Mouse (Mus musculus) MEL (cell line): Measurements from ENCODE around the gene Ddi2. TPM values are rescaled to one million over a fixed set of nuclear protein-coding genes. Genes with fewer than 3 reads are reported as not detected.

ENCODE experiments used
- DNase-seq: peaks from one replicate; pipeline ENCODE4 v3.0.0; 2011; ENCODE audit warnings: low read depth, low spot score
- H3K27ac ChIP-seq: 2 replicates; pipeline ENCODE4 v1.5.1; 2012; ENCODE audit warnings: low read depth, mild to moderate bottlenecking, control low read depth, low read length, moderate library complexity; ENCODE audit not compliant: control insufficient read depth
- H3K27me3 ChIP-seq, 2 experiments: fragments of 150-350 bp in 1 of 2; sonication (generic) in 1 of 2; 2 replicates each; pipeline ENCODE4 v1.6.1; 2012; ENCODE audit warnings: low read length in 2 of 2, mild to moderate bottlenecking in 2 of 2, improper control_type of control experiment in 1 of 2, moderate library complexity in 1 of 2; ENCODE audit not compliant: insufficient read depth in 2 of 2, control insufficient read depth in 1 of 2
- H3K36me3 ChIP-seq, 2 experiments: 2 replicates each; pipeline ENCODE4 v1.6.1; 2012 to 2014; ENCODE audit warnings: low read length in 2 of 2, improper control_type of control experiment in 1 of 2, inconsistent platforms in 1 of 2, mild to moderate bottlenecking in 1 of 2; ENCODE audit not compliant: insufficient read depth in 2 of 2, control insufficient read depth in 1 of 2
- H3K4me1 ChIP-seq, 2 experiments: fragments of 150-350 bp in 1 of 2; sonication (generic) in 1 of 2; 2 replicates each; pipeline ENCODE4 v1.6.1; 2012; ENCODE audit warnings: low read length in 2 of 2, improper control_type of control experiment in 1 of 2, mild to moderate bottlenecking in 1 of 2; ENCODE audit not compliant: insufficient read depth in 2 of 2, control insufficient read depth in 1 of 2
- H3K4me3 ChIP-seq, 2 experiments: fragments of 150-350 bp in 1 of 2; sonication (generic) in 1 of 2; 2 replicates each; pipeline ENCODE4 v1.5.1; 2012; ENCODE audit warnings: low read depth in 2 of 2, low read length in 2 of 2, mild to moderate bottlenecking in 2 of 2, moderate library complexity in 2 of 2, control low read depth in 1 of 2, improper control_type of control experiment in 1 of 2; ENCODE audit not compliant: control insufficient read depth in 1 of 2, insufficient read depth in 1 of 2
- H3K79me2 ChIP-seq: 2 replicates; pipeline ENCODE4 v1.6.1; 2012; ENCODE audit warnings: mild to moderate bottlenecking, low read length, moderate library complexity; ENCODE audit not compliant: control insufficient read depth, poor library complexity, insufficient read depth
- H3K9ac ChIP-seq: 2 replicates; pipeline ENCODE4 v1.6.1; 2012; ENCODE audit warnings: low read depth, mild to moderate bottlenecking, control low read depth, low read length, moderate library complexity; ENCODE audit not compliant: control insufficient read depth, poor library complexity, severe bottlenecking
- H3K9me3 ChIP-seq: fragments of 150-350 bp; sonication (generic); replicated peaks from 2 replicates; pipeline ENCODE4 v1.6.1; 2012; ENCODE audit warnings: mild to moderate bottlenecking, low read length, improper control_type of control experiment, moderate library complexity; ENCODE audit not compliant: insufficient read depth
- BHLHE40 ChIP-seq: IDR thresholded peaks from 2 replicates; pipeline ENCODE4 v1.6.1; 2012; ENCODE audit warnings: low read depth, mild to moderate bottlenecking, inconsistent platforms, low read length, improper control_type of control experiment, borderline replicate concordance
- CHD1 ChIP-seq: IDR thresholded peaks from 2 replicates; pipeline ENCODE4 v1.6.1; 2012; ENCODE audit warnings: low read depth, mild to moderate bottlenecking, inconsistent platforms, low read length, improper control_type of control experiment
- CTCF ChIP-seq, 3 experiments: IDR thresholded peaks in 2 of 3; conservative IDR thresholded peaks in 1 of 3; 2 replicates each; pipeline ENCODE4 v1.5.1; 2011 to 2012; ENCODE audit warnings: low read length in 3 of 3, low read depth in 2 of 3, mild to moderate bottlenecking in 2 of 3, improper control_type of control experiment in 1 of 3, inconsistent platforms in 1 of 3, mixed read lengths in 1 of 3, moderate library complexity in 1 of 3; ENCODE audit not compliant: control insufficient read depth in 1 of 3, insufficient read depth in 1 of 3, poor library complexity in 1 of 3, severe bottlenecking in 1 of 3
- E2F4 ChIP-seq: IDR thresholded peaks from 2 replicates; pipeline ENCODE4 v1.6.1; 2011; ENCODE audit warnings: low read depth, low read length, improper control_type of control experiment, borderline replicate concordance
- ELF1 ChIP-seq: IDR thresholded peaks from 2 replicates; pipeline ENCODE4 v1.6.1; 2014; ENCODE audit warnings: low read depth, mild to moderate bottlenecking, inconsistent platforms, low read length, improper control_type of control experiment, moderate library complexity
- EP300 ChIP-seq, 2 experiments: IDR thresholded peaks; 2 replicates each; pipeline ENCODE4 v1.6.1; 2011; ENCODE audit warnings: improper control_type of control experiment in 2 of 2, low read length in 2 of 2, low read depth in 1 of 2, mild to moderate bottlenecking in 1 of 2
- ETS1 ChIP-seq: IDR thresholded peaks from 2 replicates; pipeline ENCODE4 v1.6.1; 2012; ENCODE audit warnings: low read depth, mild to moderate bottlenecking, inconsistent platforms, low read length, improper control_type of control experiment, moderate library complexity
- GABPA ChIP-seq: IDR thresholded peaks from 2 replicates; pipeline ENCODE4 v1.6.1; 2012; ENCODE audit warnings: low read depth, mild to moderate bottlenecking, inconsistent platforms, low read length, improper control_type of control experiment, moderate library complexity
- HCFC1 ChIP-seq: IDR thresholded peaks from 2 replicates; pipeline ENCODE4 v1.6.1; 2012; ENCODE audit warnings: low read depth, mild to moderate bottlenecking, inconsistent platforms, low read length, improper control_type of control experiment, moderate library complexity
- JUND ChIP-seq: IDR thresholded peaks from 2 replicates; pipeline ENCODE4 v1.6.1; 2011; ENCODE audit warnings: low read depth, mild to moderate bottlenecking, improper control_type of control experiment, low read length
- KAT2A ChIP-seq: conservative IDR thresholded peaks from 2 replicates; pipeline ENCODE4 v1.6.1; 2012; ENCODE audit warnings: low read depth, low read length, improper control_type of control experiment, inconsistent platforms
- MAX ChIP-seq: IDR thresholded peaks from 2 replicates; pipeline ENCODE4 v1.6.1; 2011; ENCODE audit warnings: low read length, improper control_type of control experiment
- MAZ ChIP-seq: IDR thresholded peaks from 2 replicates; pipeline ENCODE4 v1.6.1; 2012; ENCODE audit warnings: low read depth, mild to moderate bottlenecking, inconsistent platforms, low read length, improper control_type of control experiment
- MXI1 ChIP-seq: IDR thresholded peaks from 2 replicates; pipeline ENCODE4 v1.6.1; 2011; ENCODE audit warnings: mild to moderate bottlenecking, low read depth, low read length, improper control_type of control experiment
- MYB ChIP-seq: IDR thresholded peaks from 2 replicates; pipeline ENCODE4 v1.6.1; 2011; ENCODE audit warnings: mild to moderate bottlenecking, low read depth, low read length, improper control_type of control experiment
- NELFE ChIP-seq: IDR thresholded peaks from 2 replicates; pipeline ENCODE4 v1.6.1; 2011; ENCODE audit warnings: low read depth, low read length, improper control_type of control experiment
- POLR2AphosphoS2 ChIP-seq: IDR thresholded peaks from 2 replicates; pipeline ENCODE4 v1.6.1; 2011; ENCODE audit warnings: low read length, improper control_type of control experiment
- POLR2AphosphoS5 ChIP-seq: IDR thresholded peaks from 2 replicates; pipeline ENCODE4 v1.6.1; 2012; ENCODE audit warnings: low read depth, borderline replicate concordance, mild to moderate bottlenecking, inconsistent platforms, low read length, moderate library complexity, mixed read lengths
- RAD21 ChIP-seq: IDR thresholded peaks from 2 replicates; pipeline ENCODE4 v1.6.1; 2011; ENCODE audit warnings: mild to moderate bottlenecking, low read depth, low read length, improper control_type of control experiment
- SIN3A ChIP-seq: IDR thresholded peaks from 2 replicates; pipeline ENCODE4 v1.6.1; 2012; ENCODE audit warnings: low read length, improper control_type of control experiment, inconsistent platforms
- SMC3 ChIP-seq: IDR thresholded peaks from 2 replicates; pipeline ENCODE4 v1.6.1; 2011; ENCODE audit warnings: low read depth, low read length, improper control_type of control experiment
- TBP ChIP-seq: IDR thresholded peaks from 2 replicates; pipeline ENCODE4 v1.8.0; 2011; ENCODE audit warnings: low read depth, low read length, improper control_type of control experiment
- USF1 ChIP-seq: IDR thresholded peaks from 2 replicates; pipeline ENCODE4 v1.6.1; 2014; ENCODE audit warnings: low read depth, mild to moderate bottlenecking, inconsistent platforms, low read length, improper control_type of control experiment, moderate library complexity
- USF2 ChIP-seq, 2 experiments: IDR thresholded peaks; 2 replicates each; pipeline ENCODE4 v1.6.1; 2011 to 2012; ENCODE audit warnings: improper control_type of control experiment in 2 of 2, low read length in 2 of 2, borderline replicate concordance in 1 of 2, inconsistent platforms in 1 of 2, low read depth in 1 of 2, mild to moderate bottlenecking in 1 of 2; ENCODE audit not compliant: insufficient read depth in 1 of 2
- ZKSCAN1 ChIP-seq: IDR thresholded peaks from 2 replicates; pipeline ENCODE4 v1.6.1; 2012; ENCODE audit warnings: low read depth, mild to moderate bottlenecking, inconsistent platforms, low read length, improper control_type of control experiment, moderate library complexity
- polyA plus RNA-seq, 2 experiments: library from polyadenylated mRNA; stranded (reverse) in 1 of 2; unstranded in 1 of 2; fragments of >175 nt in 1 of 2; fragments of >200 nt in 1 of 2; gene quantifications; 2 replicates each; pipeline versions ENCODE4 v1.2.1 to v1.2.4; 2012; ENCODE audit warnings: low replicate concordance in 2 of 2, low read depth in 1 of 2; ENCODE audit not compliant: insufficient read length in 2 of 2, insufficient read depth in 1 of 2, missing spikeins in 1 of 2
- total RNA-seq: library from RNA; depleted of rRNA; stranded (reverse); fragments of 300-350 nt; gene quantifications from 2 replicates; pipeline ENCODE4 v1.2.3, GENCODE M21; 2012

Gene Ddi2
- total and polyA plus RNA-seq, 3 experiments: 40.7 to 42.8 TPM; not detected in 1

GRCm38 (mm10) chr4:141641353-141641771 is 81.9 kb downstream of the Ddi2 start:
- H3K4me3 ChIP-seq: no peak overlapping the region
- no peak for TF ChIP-seq JUND
- TF ChIP-seq MAX: no peak
- TF ChIP-seq BHLHE40: no peak
- no peak for TF ChIP-seq MYB
- TF ChIP-seq EP300 (IDR thresholded peaks at IDR 0.05; ENCODE audit: low read depth in 1 of 2, low read length in 2 of 2): no peak
- TF ChIP-seq SMC3: no peak
- TF ChIP-seq POLR2AphosphoS2: no peak
- no peak for TF ChIP-seq KAT2A
- TF ChIP-seq ELF1: no peak
- no peak for TF ChIP-seq CHD1
- no peak for TF ChIP-seq USF1
- no peak for TF ChIP-seq MAZ
- no peak for TF ChIP-seq HCFC1
- no peak for TF ChIP-seq SIN3A
- TF ChIP-seq RAD21: no peak

DNA sequence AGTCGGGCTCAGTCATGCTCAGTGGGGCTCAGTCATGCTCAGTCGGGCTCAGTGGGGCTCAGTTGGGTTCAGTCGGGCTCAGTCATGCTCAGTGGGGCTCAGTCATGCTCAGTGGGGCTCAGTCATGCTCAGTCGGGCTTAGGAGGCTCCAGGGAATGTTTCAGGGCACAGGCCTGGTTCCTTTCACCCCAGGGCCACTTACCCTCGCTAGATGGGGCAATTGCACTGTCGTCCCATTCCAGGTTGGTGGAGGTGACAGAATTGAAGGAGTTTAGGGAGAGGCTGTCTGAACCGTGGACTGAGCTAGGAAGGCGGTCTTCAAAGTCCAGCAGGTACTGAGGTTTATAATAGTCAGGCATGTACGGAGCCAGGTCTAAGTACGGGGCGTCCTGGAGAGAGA is 83.7 kb downstream of the Ddi2 start:
- Histone ChIP-seq H3K4me1 (no peaks in the 10 kb centered on the region), H3K4me3 (no peak overlapping the region), H3K9me3 (no peaks in the 10 kb centered on the region), H3K79me2 (no peaks in the 10 kb centered on the region), H3K36me3 (no peaks in the 10 kb centered on the region; a peak in 1 of 4 replicates), H3K27ac (no peak overlapping the region), H3K27me3 (no peaks in the 10 kb centered on the region), H3K9ac (no peak overlapping the region)
- TF ChIP-seq MYB (no peak), GABPA (no peak), TBP (no peak), SIN3A (no peak), JUND (no peak), NELFE (no peak), EP300 (IDR thresholded peaks at IDR 0.05; ENCODE audit: low read depth in 1 of 2, low read length in 2 of 2) (no peak), USF2 (IDR thresholded peaks at IDR 0.05; ENCODE audit: borderline replicate concordance in 1 of 2, insufficient read depth in 1 of 2, low read depth in 1 of 2, low read length in 2 of 2) (no peak), MXI1 (no peak), ETS1 (no peak), POLR2AphosphoS5 (no peak), MAX (no peak), E2F4 (no peak), RAD21 (no peak), ZKSCAN1 (no peak), CTCF (IDR thresholded peaks at IDR 0.05 in 2 of 3, conservative IDR thresholded peaks at IDR 0.05 in 1 of 3; ENCODE audit: control insufficient read depth in 1 of 3, insufficient read depth in 1 of 3, low read depth in 2 of 3, low read length in 3 of 3, poor library complexity in 1 of 3, severe bottlenecking in 1 of 3) (no peak)
- DNase-seq: no peak

More at GRCm38 (mm10) chr4:141641353-141641771, 81.9 kb downstream of the Ddi2 start:
- Histone ChIP-seq H3K36me3 (no peaks in the 10 kb centered on the region; a peak in 1 of 4 replicates), H3K9me3 (no peaks in the 10 kb centered on the region), H3K9ac (no peak overlapping the region), H3K4me1 (no peaks in the 10 kb centered on the region), H3K27ac (no peak overlapping the region), H3K79me2 (no peaks in the 10 kb centered on the region), H3K27me3 (no peaks in the 10 kb centered on the region)
- DNase-seq: no peak
